Mouse (Mus musculus) G1E-ER4 (cell line): ENCODE data around the gene Mga. TPM values are rescaled to one million over a fixed set of nuclear protein-coding genes. Genes with fewer than 3 reads are reported as not detected.

Source experiments
- GATA1 ChIP-seq: IDR thresholded peaks from one replicate; pipeline ENCODE4 v1.8.0; 2012; ENCODE audit warnings: low read length, inconsistent platforms
- polyA plus RNA-seq: library from polyadenylated mRNA; stranded (reverse); fragments of >175 nt; gene quantifications from 2 replicates; pipeline ENCODE4 v1.2.3, GENCODE M21; 2012

Gene Mga
- polyA plus RNA-seq: 1.3 and 2.5 TPM in 2 replicates

- TF ChIP-seq GATA1: no peak
Observed at GRCm38 (mm10) chr2:119897090-119897732, at the start of gene Mga. TSS of gene Mga (plus strand) at chr2:119897228.

- TF ChIP-seq GATA1: no peak
Observed at GRCm38 (mm10) chr2:119853811-119854210, 43.2 kb upstream of the Mga start.

- no peak for TF ChIP-seq GATA1
Observed at GRCm38 (mm10) chr2:119855310-119855850, 41.6 kb upstream of the Mga start.

- TF ChIP-seq GATA1: no peak
Observed at GRCm38 (mm10) chr2:119857341-119857740, 39.7 kb upstream of the Mga start.

- no peak for TF ChIP-seq GATA1
Observed at GRCm38 (mm10) chr2:119864484-119864883, 32.5 kb upstream of the Mga start.

GRCm38 (mm10) chr2:119872371-119873104 is 24.5 kb upstream of the Mga start:
- no peak for TF ChIP-seq GATA1

GRCm38 (mm10) chr2:119873105-119873464 is 23.9 kb upstream of the Mga start:
- no peak for TF ChIP-seq GATA1

- no peak for TF ChIP-seq GATA1
Observed at GRCm38 (mm10) chr2:119875981-119876380, 21.0 kb upstream of the Mga start.

- TF ChIP-seq GATA1: no peak
Observed at GRCm38 (mm10) chr2:119887201-119887600, 9.8 kb upstream of the Mga start.

- TF ChIP-seq GATA1: no peak
Observed at GRCm38 (mm10) chr2:119896553-119897089, 407 bp upstream of the Mga start.

- TF ChIP-seq GATA1: no peak
Observed at GRCm38 (mm10) chr2:119898141-119898594, 1.1 kb downstream of the Mga start.

- TF ChIP-seq GATA1: no peak
Observed at GRCm38 (mm10) chr2:119916007-119916406, 19.0 kb downstream of the Mga start.

- no peak for TF ChIP-seq GATA1
Observed at GRCm38 (mm10) chr2:119917631-119918369, 20.8 kb downstream of the Mga start.

GRCm38 (mm10) chr2:119970571-119970970 is 73.5 kb downstream of the Mga start:
- no peak for TF ChIP-seq GATA1

GRCm38 (mm10) chr2:119971316-119971715 is 74.3 kb downstream of the Mga start:
- TF ChIP-seq GATA1: no peak
